Mouse (Mus musculus): ENCODE results near the gene Ahcy. TPM values are rescaled to one million over a fixed set of nuclear protein-coding genes. Genes with fewer than 3 reads are reported as not detected.
"Not testable (repeated sequence)": the region's sequence is repeated elsewhere in the genome, so short reads cannot be mapped to it uniquely, and the experiment has no call there.

Gene Ahcy
- polyA plus RNA-seq, 1 experiment from 2014 or later: 50.9 TPM

- ATAC-seq (ENCODE audit: insufficient number of reproducible peaks, low FRiP score); H3K9me3 ChIP-seq (replicated peaks): not testable (repeated sequence)
Measured at GRCm38 (mm10) chr2:155018251-155018755, 56.0 kb downstream of the Ahcy start, which contains the start of gene Gm14226. Gene Gm14226 (plus strand): TSS chr2:155018266.

GRCm38 (mm10) chr2:155016751-155017150 is 57.5 kb downstream of the Ahcy start:
- not testable (repeated sequence) for H3K27ac ChIP-seq (ENCODE audit: poor library complexity, severe bottlenecking); H3K9ac ChIP-seq; H3K9me3 ChIP-seq (replicated peaks); H3K4me1 ChIP-seq (replicated peaks); ATAC-seq (ENCODE audit: insufficient number of reproducible peaks, low FRiP score); H3K4me3 ChIP-seq; H3K36me3 ChIP-seq; H3K4me2 ChIP-seq
- 18% methylated on average over 8 of the region's 9 CpGs for WGBS
- peaks cover 13% of the 10 kb centered on the region for H3K27me3 ChIP-seq (replicated peaks)

More at GRCm38 (mm10) chr2:155018251-155018755, 56.0 kb downstream of the Ahcy start, which contains the start of gene Gm14226:
- peak within 1 kb of the TSS; percentile 65 for H3K9ac ChIP-seq
- H3K27me3 ChIP-seq (replicated peaks): peaks cover 22% of the 10 kb centered on the region
- not testable (repeated sequence) for H3K4me1 ChIP-seq (replicated peaks); H3K36me3 ChIP-seq
- peak within 1 kb of the TSS; percentile 96 for H3K4me2 ChIP-seq
- H3K27ac ChIP-seq (ENCODE audit: poor library complexity, severe bottlenecking): peak within 1 kb of the TSS; percentile 39
- H3K4me3 ChIP-seq: peak within 1 kb of the TSS; percentile 54
- WGBS: under 1% methylated on average over 24 of the region's 26 CpGs

- no peaks in the 10 kb centered on the region for H3K36me3 ChIP-seq
- 78% methylated on average over 6 of the region's 6 CpGs for WGBS
- no peak overlapping the region for H3K27ac ChIP-seq (ENCODE audit: poor library complexity, severe bottlenecking)
- H3K27me3 ChIP-seq (replicated peaks): peaks cover 6% of the 10 kb centered on the region; the same call in 1 of the 2 replicates
- no peaks in the 10 kb centered on the region for H3K9me3 ChIP-seq (replicated peaks)
- H3K4me2 ChIP-seq: no peak overlapping the region
- no peak for ATAC-seq (ENCODE audit: insufficient number of reproducible peaks, low FRiP score)
- no peaks in the 10 kb centered on the region for H3K4me1 ChIP-seq (replicated peaks)
- H3K4me3 ChIP-seq: no peak overlapping the region
- no peak overlapping the region for H3K9ac ChIP-seq
Measured at GRCm38 (mm10) chr2:155012991-155013390, 61.3 kb downstream of the Ahcy start.

- Histone ChIP-seq H3K9me3 (replicated peaks) (peaks cover under 1% of the 10 kb centered on the region), H3K27me3 (replicated peaks) (peaks cover 6% of the 10 kb centered on the region; the same call in 1 of the 2 replicates), H3K9ac (no peak overlapping the region), H3K4me2 (no peak overlapping the region), H3K36me3 (no peaks in the 10 kb centered on the region), H3K4me3 (no peak overlapping the region), H3K27ac (ENCODE audit: poor library complexity, severe bottlenecking) (no peak overlapping the region), H3K4me1 (replicated peaks) (no peaks in the 10 kb centered on the region)
- no peak for ATAC-seq (ENCODE audit: insufficient number of reproducible peaks, low FRiP score)
- WGBS: 36% methylated on average over 3 of the region's 3 CpGs
Measured at GRCm38 (mm10) chr2:155011086-155011656, 63.1 kb downstream of the Ahcy start.

Other genes with a start within 250 kb of the Ahcy start
- gene Eif2s2, start 181.6 kb downstream of the Ahcy start, polyA plus RNA-seq (2016; fragmentation: Nextera tagmentation; extraction: Ambion mirVana): 79.6 and 80.5 TPM in 2 replicates
- 0.94 and 0.95 TPM in 2 replicates for gene Gm14226, start 56.2 kb downstream of the Ahcy start, polyA plus RNA-seq (2016; fragmentation: Nextera tagmentation; extraction: Ambion mirVana)
- gene Itch, start 59.0 kb upstream of the Ahcy start, polyA plus RNA-seq (2016; fragmentation: Nextera tagmentation; extraction: Ambion mirVana): 43.2 and 44.2 TPM in 2 replicates
- 341 and 361 TPM in 2 replicates for gene Dynlrb1, start 162.0 kb upstream of the Ahcy start, polyA plus RNA-seq (2016; fragmentation: Nextera tagmentation; extraction: Ambion mirVana)
- 228 and 252 TPM in 2 replicates for gene Map1lc3a, start 201.8 kb upstream of the Ahcy start, polyA plus RNA-seq (2016; fragmentation: Nextera tagmentation; extraction: Ambion mirVana)

Data from heart, embryonic 12.5 days (tissue).